Mouse (Mus musculus) yolk sac, embryonic 10.5 days (tissue): ENCODE measurements around the gene Olfr576.

Source experiments
- DNase-seq: peaks from one replicate; pipeline ENCODE4 v3.0.0-alpha.2; 2017; ENCODE audit warnings: low spot score

Gene Olfr576

GRCm38 (mm10) chr7:102962360-102962759 lies at the start of gene Olfr576:
TSS of gene Olfr576 (plus strand) at chr7:102962660.
- no peak for DNase-seq

- DNase-seq, result no peak
Measured at GRCm38 (mm10) chr7:102915261-102915660, 47.2 kb upstream of the Olfr576 start.

- no peak for DNase-seq
Measured at GRCm38 (mm10) chr7:102916405-102916804, 46.1 kb upstream of the Olfr576 start.

- DNase-seq, result no peak
Measured at GRCm38 (mm10) chr7:102917032-102917875, 45.2 kb upstream of the Olfr576 start, which contains the start of gene Olfr571. TSS of gene Olfr571 (minus strand) at chr7:102917536.

GRCm38 (mm10) chr7:102919632-102920031 lies 42.8 kb upstream of the Olfr576 start:
- peak; percentile 36 for DNase-seq

GRCm38 (mm10) chr7:102924109-102924508 lies 38.4 kb upstream of the Olfr576 start, which contains the start of gene Olfr572:
TSS of gene Olfr572 (plus strand) at chr7:102924409.
- DNase-seq, result no peak

- no peak for DNase-seq
Measured at GRCm38 (mm10) chr7:102927105-102927504, 35.4 kb upstream of the Olfr576 start.

GRCm38 (mm10) chr7:102942475-102942874 lies 20.0 kb upstream of the Olfr576 start, which contains the start of gene Olfr573-ps1:
TSS of gene Olfr573-ps1 (minus strand) at chr7:102942575.
- DNase-seq, result no peak

GRCm38 (mm10) chr7:102943417-102943816 lies 19.0 kb upstream of the Olfr576 start:
- DNase-seq, result no peak

- no peak for DNase-seq
Measured at GRCm38 (mm10) chr7:102948167-102948566, 14.3 kb upstream of the Olfr576 start, which contains the start of gene Olfr574. TSS of gene Olfr574 (plus strand) at chr7:102948467.

- DNase-seq, result no peak
Measured at GRCm38 (mm10) chr7:102950732-102951131, 11.7 kb upstream of the Olfr576 start.

GRCm38 (mm10) chr7:102958137-102958536 lies 4.3 kb upstream of the Olfr576 start:
- DNase-seq, result no peak

- no peak for DNase-seq
Measured at GRCm38 (mm10) chr7:102958593-102958992, 3.9 kb upstream of the Olfr576 start, which contains the start of gene Olfr575. TSS of gene Olfr575 (minus strand) at chr7:102958775.

GRCm38 (mm10) chr7:102974399-102974798 lies 11.9 kb downstream of the Olfr576 start:
- no peak for DNase-seq

GRCm38 (mm10) chr7:102975843-102976242 lies 13.4 kb downstream of the Olfr576 start, which contains the start of gene Olfr577:
TSS of gene Olfr577 (minus strand) at chr7:102975943.
- no peak for DNase-seq

- no peak for DNase-seq
Measured at GRCm38 (mm10) chr7:102989224-102989623, 26.8 kb downstream of the Olfr576 start, which contains the start of gene Olfr578. TSS of gene Olfr578 (minus strand) at chr7:102989324.
